Mouse (Mus musculus) embryonic facial prominence, embryonic 14.5 days (tissue): ENCODE measurements around the gene Zfp612. TPM values are rescaled to one million over a fixed set of nuclear protein-coding genes. Genes with fewer than 3 reads are reported as not detected.

Experiments
- ATAC-seq: fragments of 200-750 bp; cut with Nextera tagmentation; 2 replicates; pipeline ENCODE4 v1.8.0; 2017; ENCODE audit warnings: low read depth, moderate number of reproducible peaks, moderate TSS enrichment
- DNase-seq: peaks from one replicate; pipeline ENCODE4 v3.0.0-alpha.2; 2015; ENCODE audit warnings: low spot score
- H3K27ac ChIP-seq: fragments of 300-500 bp; sonication (generic); replicated peaks from 2 replicates; pipeline ENCODE4 v1.5.1; 2014; ENCODE audit warnings: low read depth, mild to moderate bottlenecking, low read length, moderate library complexity
- H3K27me3 ChIP-seq: fragments of 300-500 bp; sonication (generic); replicated peaks from 2 replicates; pipeline ENCODE4 v1.6.1; 2014; ENCODE audit warnings: low read length; ENCODE audit not compliant: control insufficient read depth, insufficient read depth
- H3K36me3 ChIP-seq: fragments of 300-500 bp; sonication (generic); 2 replicates; pipeline ENCODE4 v1.6.1; 2014; ENCODE audit warnings: low read length, mixed read lengths; ENCODE audit not compliant: control insufficient read depth, insufficient read depth
- H3K4me1 ChIP-seq: fragments of 300-500 bp; sonication (generic); 2 replicates; pipeline ENCODE4 v1.6.1; 2014; ENCODE audit warnings: antibody characterized with exemption, low read length; ENCODE audit not compliant: control insufficient read depth, insufficient read depth
- H3K4me2 ChIP-seq: fragments of 300-500 bp; sonication (generic); 2 replicates; pipeline ENCODE4 v1.6.1; 2014; ENCODE audit warnings: low read depth, mild to moderate bottlenecking, low read length, moderate library complexity, mixed read lengths
- H3K4me3 ChIP-seq: fragments of 300-500 bp; sonication (generic); 2 replicates; pipeline ENCODE4 v1.5.1; 2014; ENCODE audit warnings: low read depth, mild to moderate bottlenecking, low read length
- H3K9ac ChIP-seq: fragments of 300-500 bp; sonication (generic); 2 replicates; pipeline ENCODE4 v1.6.1; 2014; ENCODE audit warnings: low read depth, mild to moderate bottlenecking, low read length, moderate library complexity, mixed read lengths
- H3K9me3 ChIP-seq: fragments of 300-500 bp; sonication (generic); 2 replicates; pipeline ENCODE4 v1.6.1; 2016; ENCODE audit warnings: low read length; ENCODE audit not compliant: control insufficient read depth
- WGBS: fragments of 180-500 bp; shearing (Covaris S2); extraction: QIAGEN DNeasy Blood & Tissue Kit; methylation state at CpG from one replicate; pipeline ENCODE4 v1.1.7; 2014; 5-methylcytosine and 5-hydroxymethylcytosine counted together
- polyA plus RNA-seq: library from polyadenylated mRNA; unstranded; fragments of >200 nt; fragmentation: Nextera tagmentation; extraction: Ambion mirVana; gene quantifications from 2 replicates; pipeline ENCODE4 v1.2.1, GENCODE M21; 2014

Zfp612 gene
- polyA plus RNA-seq, 1 experiment from 2014 or later = 6.2 TPM

- no peak overlapping the region for H3K4me3 ChIP-seq
- peaks cover 21% of the 10 kb centered on the region for H3K9me3 ChIP-seq
- no peak overlapping the region for H3K27ac ChIP-seq
- H3K4me2 ChIP-seq = no peak overlapping the region
- peaks cover 35% of the 10 kb centered on the region for H3K36me3 ChIP-seq
- no peak overlapping the region for H3K9ac ChIP-seq
- 36% methylated on average over 1 of the region's 1 CpGs for WGBS
- H3K27me3 ChIP-seq = no peaks in the 10 kb centered on the region
- DNase-seq = no peak
- no peaks in the 10 kb centered on the region for H3K4me1 ChIP-seq
- no peak for ATAC-seq
Observed at GRCm38 (mm10) chr8:110091869-110092268, 12.3 kb downstream of the Zfp612 start.

GRCm38 (mm10) chr8:110100907-110101306, 21.4 kb downstream of the Zfp612 start, which contains the start of gene Gm21964:
Gm21964 (plus strand) TSS chr8:110101207.
- H3K27ac ChIP-seq = no peak within 1 kb of the TSS
- H3K9me3 ChIP-seq = no peaks in the 10 kb centered on the region
- no peak for ATAC-seq
- no peaks in the 10 kb centered on the region for H3K27me3 ChIP-seq
- H3K9ac ChIP-seq = no peak within 1 kb of the TSS
- no peak within 1 kb of the TSS for H3K4me3 ChIP-seq
- no peaks in the 10 kb centered on the region for H3K4me1 ChIP-seq
- no peak within 1 kb of the TSS for H3K4me2 ChIP-seq
- H3K36me3 ChIP-seq = no peaks in the 10 kb centered on the region
- no peak for DNase-seq
- 82% methylated on average over 8 of the region's 12 CpGs for WGBS

GRCm38 (mm10) chr8:110101676-110102075, 22.1 kb downstream of the Zfp612 start:
- no peak for DNase-seq
- no peaks in the 10 kb centered on the region for H3K9me3 ChIP-seq
- no peak for ATAC-seq
- H3K27ac ChIP-seq = no peak overlapping the region
- no peaks in the 10 kb centered on the region for H3K36me3 ChIP-seq
- no peak overlapping the region for H3K4me2 ChIP-seq
- no peaks in the 10 kb centered on the region for H3K4me1 ChIP-seq
- 85% methylated on average over 14 of the region's 15 CpGs for WGBS
- no peaks in the 10 kb centered on the region for H3K27me3 ChIP-seq
- H3K4me3 ChIP-seq = no peak overlapping the region
- no peak overlapping the region for H3K9ac ChIP-seq

GRCm38 (mm10) chr8:110102653-110103052, 23.1 kb downstream of the Zfp612 start, which contains the start of gene Gm17720:
Gm17720 (minus strand) TSS chr8:110102753.
- 78% methylated on average over 3 of the region's 3 CpGs for WGBS
- H3K4me2 ChIP-seq = no peak within 1 kb of the TSS
- DNase-seq (no peak), ATAC-seq (no peak)
- no peaks in the 10 kb centered on the region for H3K36me3 ChIP-seq
- H3K27ac ChIP-seq = no peak within 1 kb of the TSS
- H3K9me3 ChIP-seq = no peaks in the 10 kb centered on the region
- H3K9ac ChIP-seq = no peak within 1 kb of the TSS
- no peaks in the 10 kb centered on the region for H3K4me1 ChIP-seq
- no peak within 1 kb of the TSS for H3K4me3 ChIP-seq
- H3K27me3 ChIP-seq = no peaks in the 10 kb centered on the region

- DNase-seq = no peak
- H3K27ac ChIP-seq = no peak overlapping the region
- 41% methylated on average over 6 of the region's 6 CpGs for WGBS
- H3K4me3 ChIP-seq = no peak overlapping the region
- ATAC-seq = no peak
- no peaks in the 10 kb centered on the region for H3K4me1 ChIP-seq
- no peak overlapping the region for H3K4me2 ChIP-seq
- H3K36me3 ChIP-seq = no peaks in the 10 kb centered on the region
- H3K27me3 ChIP-seq = no peaks in the 10 kb centered on the region
- no peak overlapping the region for H3K9ac ChIP-seq
- H3K9me3 ChIP-seq = no peaks in the 10 kb centered on the region
Observed at GRCm38 (mm10) chr8:110119715-110120114, 40.2 kb downstream of the Zfp612 start.

- ATAC-seq = peak; percentile 60; the same call in 1 of the 2 replicates
- Histone ChIP-seq H3K9ac (no peak overlapping the region), H3K4me3 (no peak overlapping the region), H3K4me2 (no peak overlapping the region), H3K9me3 (no peaks in the 10 kb centered on the region), H3K27ac (no peak overlapping the region), H3K36me3 (no peaks in the 10 kb centered on the region), H3K27me3 (no peaks in the 10 kb centered on the region), H3K4me1 (no peaks in the 10 kb centered on the region)
- DNase-seq = peak; percentile 81
- 21% methylated on average over 13 of the region's 13 CpGs for WGBS
Observed at GRCm38 (mm10) chr8:110130537-110130936, 51.0 kb downstream of the Zfp612 start.

GRCm38 (mm10) chr8:110134236-110134635, 54.7 kb downstream of the Zfp612 start:
- 85% methylated on average over 8 of the region's 8 CpGs for WGBS

GRCm38 (mm10) chr8:110135515-110135914, 56.0 kb downstream of the Zfp612 start:
- H3K27me3 ChIP-seq = no peaks in the 10 kb centered on the region
- no peaks in the 10 kb centered on the region for H3K9me3 ChIP-seq
- no peaks in the 10 kb centered on the region for H3K4me1 ChIP-seq
- H3K4me3 ChIP-seq = no peak overlapping the region
- no peak for DNase-seq
- 76% methylated on average over 7 of the region's 7 CpGs for WGBS
- H3K36me3 ChIP-seq = no peaks in the 10 kb centered on the region
- no peak for ATAC-seq
- no peak overlapping the region for H3K4me2 ChIP-seq
- no peak overlapping the region for H3K27ac ChIP-seq
- no peak overlapping the region for H3K9ac ChIP-seq

More at GRCm38 (mm10) chr8:110134236-110134635, 54.7 kb downstream of the Zfp612 start:
- Histone ChIP-seq H3K27me3 (no peaks in the 10 kb centered on the region), H3K9ac (no peak overlapping the region), H3K27ac (no peak overlapping the region), H3K36me3 (no peaks in the 10 kb centered on the region), H3K4me3 (no peak overlapping the region), H3K4me1 (no peaks in the 10 kb centered on the region), H3K9me3 (no peaks in the 10 kb centered on the region), H3K4me2 (no peak overlapping the region)
- DNase-seq (no peak), ATAC-seq (no peak)

GRCm38 (mm10) chr8:110140156-110140555, 60.6 kb downstream of the Zfp612 start:
- no peak overlapping the region for H3K9ac ChIP-seq
- 85% methylated on average over 3 of the region's 3 CpGs for WGBS
- ATAC-seq = no peak

More at GRCm38 (mm10) chr8:110140156-110140555, 60.6 kb downstream of the Zfp612 start:
- no peaks in the 10 kb centered on the region for H3K4me1 ChIP-seq
- no peaks in the 10 kb centered on the region for H3K9me3 ChIP-seq
- H3K36me3 ChIP-seq = no peaks in the 10 kb centered on the region
- no peak overlapping the region for H3K4me3 ChIP-seq
- H3K4me2 ChIP-seq = no peak overlapping the region
- H3K27ac ChIP-seq = no peak overlapping the region
- no peak for DNase-seq
- H3K27me3 ChIP-seq = no peaks in the 10 kb centered on the region
